Mouse (Mus musculus) heart, postnatal 14 days (tissue): ENCODE data around the gene Pcbp2. TPM values are rescaled to one million over a fixed set of nuclear protein-coding genes. Genes with fewer than 3 reads are reported as not detected.
A peak's percentile ranks its signal among the peaks of the same experiment; 100 is the strongest.

Source experiments
- DNase-seq, 2 experiments: peaks; one replicate each; pipeline ENCODE4 v3.0.0; 2021 to 2022
- intact Hi-C: fragments of 180-260 bp; cut with DNase I; formaldehyde crosslinking; loops from one replicate; pipeline ENCODE4 v1.15.1; 2025
- total RNA-seq, 2 experiments: library from RNA; stranded (reverse); gene quantifications; 2 replicates each; pipeline ENCODE4 v1.2.3; 2021

The Pcbp2 gene
- total RNA-seq, 2 experiments from 2014 or later, result 479 to 482 TPM

- intact Hi-C loops, result no loop called here
- no peak for DNase-seq
Measured at GRCm38 (mm10) chr15:102461430-102462075, 8.8 kb upstream of the Pcbp2 start.

GRCm38 (mm10) chr15:102463666-102464065 lies 6.7 kb upstream of the Pcbp2 start:
- intact Hi-C loops, result no loop called here
- DNase-seq, result no peak

GRCm38 (mm10) chr15:102468675-102469370 lies 1.5 kb upstream of the Pcbp2 start:
- intact Hi-C loops, result no loop called here
- DNase-seq, result no peak

- DNase-seq, result peak; percentile 84 to 86
- intact Hi-C loops, result no loop called here
Measured at GRCm38 (mm10) chr15:102470605-102471294, 411 bp downstream of the Pcbp2 start.

GRCm38 (mm10) chr15:102471295-102471645 lies 931 bp downstream of the Pcbp2 start:
- intact Hi-C loops, result no loop called here
- DNase-seq, result no peak

- intact Hi-C loops, result no loop called here
Measured at GRCm38 (mm10) chr15:102471727-102472126, 1.4 kb downstream of the Pcbp2 start.

GRCm38 (mm10) chr15:102473246-102473645 lies 2.9 kb downstream of the Pcbp2 start:
- intact Hi-C loops, result no loop called here

More at GRCm38 (mm10) chr15:102471727-102472126, 1.4 kb downstream of the Pcbp2 start:
- no peak for DNase-seq

GRCm38 (mm10) chr15:102474520-102474919 lies 4.2 kb downstream of the Pcbp2 start:
- no peak for DNase-seq
- intact Hi-C loops, result loop anchor here (2.0 kb wide), 2 partner anchors 14 to 34 kb away; no protein-coding TSS in a partner anchor

More at GRCm38 (mm10) chr15:102473246-102473645, 2.9 kb downstream of the Pcbp2 start:
- DNase-seq, result no peak

GRCm38 (mm10) chr15:102483136-102483535 lies 12.8 kb downstream of the Pcbp2 start:
- no peak for DNase-seq
- intact Hi-C loops, result no loop called here

GRCm38 (mm10) chr15:102485853-102486252 lies 15.5 kb downstream of the Pcbp2 start:
- intact Hi-C loops, result no loop called here

GRCm38 (mm10) chr15:102487664-102488063 lies 17.3 kb downstream of the Pcbp2 start:
- intact Hi-C loops, result loop anchor here (2.0 kb wide), 1 partner anchor 13 kb away; no protein-coding TSS in a partner anchor
- no peak for DNase-seq

More at GRCm38 (mm10) chr15:102485853-102486252, 15.5 kb downstream of the Pcbp2 start:
- no peak for DNase-seq

- intact Hi-C loops, result no loop called here
- DNase-seq, result no peak
Measured at GRCm38 (mm10) chr15:102498322-102498721, 28.0 kb downstream of the Pcbp2 start.

GRCm38 (mm10) chr15:102499370-102499769 lies 29.0 kb downstream of the Pcbp2 start:
- DNase-seq, result no peak
- intact Hi-C loops, result no loop called here

- intact Hi-C loops, result no loop called here
- DNase-seq, result no peak
Measured at GRCm38 (mm10) chr15:102499851-102500250, 29.5 kb downstream of the Pcbp2 start.

GRCm38 (mm10) chr15:102500479-102500878 lies 30.1 kb downstream of the Pcbp2 start:
- no peak for DNase-seq
- intact Hi-C loops, result no loop called here

- intact Hi-C loops, result no loop called here
- no peak for DNase-seq
Measured at GRCm38 (mm10) chr15:102501084-102501814, 30.9 kb downstream of the Pcbp2 start.

GRCm38 (mm10) chr15:102502254-102502840 lies 32.0 kb downstream of the Pcbp2 start:
- no peak for DNase-seq
- intact Hi-C loops, result no loop called here

- intact Hi-C loops, result no loop called here
Measured at GRCm38 (mm10) chr15:102503447-102503846, 33.1 kb downstream of the Pcbp2 start, which contains the start of gene Gm10337. Gm10337 (plus strand) TSS chr15:102503722.

GRCm38 (mm10) chr15:102503924-102504782 lies 33.8 kb downstream of the Pcbp2 start:
- intact Hi-C loops, result no loop called here
- no peak for DNase-seq

More at GRCm38 (mm10) chr15:102503447-102503846, 33.1 kb downstream of the Pcbp2 start, which contains the start of gene Gm10337:
- no peak for DNase-seq
